Mouse (Mus musculus) ovary, adult 18-20 months (tissue): ENCODE measurements around the gene 1700067K01Rik.
A peak's percentile ranks its signal among the peaks of the same experiment; 100 is the strongest.

Experiments used
- DNase-seq: peaks from one replicate; pipeline ENCODE4 v3.0.0; 2022; ENCODE audit warnings: low spot score, mixed read lengths

Gene 1700067K01Rik

DNA sequence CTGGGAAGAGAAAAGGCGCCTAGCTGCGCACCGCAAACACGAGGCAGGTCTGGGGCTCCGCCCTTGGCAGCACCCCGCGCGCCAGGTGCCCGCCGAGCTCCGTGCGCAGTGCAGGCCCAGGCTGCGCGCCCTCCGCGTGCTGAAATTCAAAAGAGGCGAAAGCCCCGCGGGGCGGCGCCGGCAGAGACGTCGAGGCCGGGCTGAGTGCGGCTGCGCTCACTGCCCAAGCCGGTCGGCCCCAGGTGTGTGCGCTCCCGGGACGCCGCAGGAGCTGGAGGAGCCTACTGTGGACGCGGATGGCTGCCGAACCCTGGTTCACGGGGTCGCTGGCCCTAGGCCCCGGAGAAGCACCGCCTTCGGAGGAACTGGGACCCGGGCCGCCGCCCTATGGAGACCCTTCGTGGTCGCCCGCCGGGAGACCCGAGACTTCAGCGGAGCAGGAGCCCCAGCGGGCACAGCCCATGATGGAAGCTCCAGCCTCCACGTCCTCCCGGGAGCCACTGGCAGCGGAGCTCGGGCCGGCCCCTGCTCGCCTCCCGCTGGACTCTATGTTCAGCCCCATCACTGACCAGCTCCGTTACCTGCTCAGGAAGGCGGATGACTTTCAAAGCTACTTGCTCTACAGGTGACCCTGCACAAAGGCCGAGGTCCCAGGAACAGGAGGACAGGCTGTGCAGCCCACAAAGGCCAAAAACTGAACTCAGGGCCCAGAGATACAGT lies at the start of gene 1700067K01Rik:
Gene 1700067K01Rik, plus strand, starts transcription at position 222 of the 720 bp plus-strand sequence.
- DNase-seq = no peak

GRCm38 (mm10) chr8:83954749-83955105 lies 46.6 kb upstream of the 1700067K01Rik start:
- DNase-seq = no peak

DNA sequence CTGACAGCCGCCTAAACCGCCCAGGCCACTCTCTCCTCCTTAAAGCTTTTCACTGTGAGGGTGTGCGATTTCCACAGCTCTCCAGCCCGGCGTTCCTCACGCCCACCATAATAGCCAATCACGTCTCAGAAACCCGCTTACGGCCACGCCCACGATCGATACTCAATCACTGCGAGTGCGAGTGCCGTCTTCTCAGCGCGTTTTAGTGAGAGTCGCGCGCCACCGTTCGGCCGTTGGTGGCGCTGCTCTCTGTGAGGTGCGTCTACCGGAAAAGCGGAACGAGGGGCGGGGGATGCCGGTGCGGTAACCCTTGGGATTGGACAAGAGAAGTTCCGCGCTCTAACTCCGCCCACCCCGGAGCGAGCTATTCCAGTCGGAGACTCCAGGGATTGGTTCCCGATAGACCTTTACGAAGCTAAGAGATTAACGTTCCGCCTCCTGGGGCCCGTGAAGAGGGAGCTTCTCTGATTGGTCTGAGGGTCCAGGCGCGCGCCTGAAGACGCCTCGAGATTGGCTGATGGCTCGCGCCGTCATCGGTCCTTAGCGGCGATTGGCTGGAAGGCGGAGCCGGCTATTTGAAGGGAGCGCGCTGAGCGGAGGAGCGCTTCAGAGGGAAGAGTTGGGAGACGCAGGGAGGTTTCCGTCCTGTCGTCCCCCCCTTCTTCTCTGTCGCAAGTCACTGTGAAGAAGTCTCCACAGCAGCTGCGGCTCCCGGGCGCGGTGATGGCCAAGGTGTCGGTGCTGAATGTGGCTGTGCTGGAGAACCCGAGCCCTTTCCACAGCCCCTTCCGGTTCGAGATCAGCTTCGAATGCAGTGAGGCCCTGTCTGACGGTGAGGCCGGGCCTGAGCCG lies 46.0 kb upstream of the 1700067K01Rik start, which contains the start of the genes Gm10644 and Asf1b:
Gene Gm10644, minus strand, starts transcription at position 100 of the 852 bp plus-strand sequence.
Gene Asf1b, plus strand, starts transcription at position 402 of the 852 bp plus-strand sequence.
- DNase-seq = peak; percentile 99

DNA sequence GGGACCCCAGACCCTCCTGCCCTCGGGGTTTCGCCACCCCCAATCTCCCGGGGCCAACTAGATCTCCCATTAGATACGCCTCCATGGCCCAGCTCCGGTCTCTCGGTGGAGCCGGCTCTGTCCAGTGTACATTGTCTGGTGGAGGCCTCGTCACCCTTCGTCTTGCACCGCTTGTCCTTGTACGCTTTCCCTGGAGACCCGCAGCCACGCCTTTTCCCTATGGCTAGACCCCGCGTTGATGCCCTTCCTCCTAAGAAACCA lies 45.4 kb upstream of the 1700067K01Rik start:
- no peak for DNase-seq

GRCm38 (mm10) chr8:83956789-83957188 lies 44.5 kb upstream of the 1700067K01Rik start:
- DNase-seq = no peak

GRCm38 (mm10) chr8:83964015-83964765 lies 37.1 kb upstream of the 1700067K01Rik start:
- DNase-seq = peak; percentile 53

- no peak for DNase-seq
These were observed 33.6 kb upstream of the 1700067K01Rik start for GRCm38 (mm10) chr8:83967701-83968100.

DNA sequence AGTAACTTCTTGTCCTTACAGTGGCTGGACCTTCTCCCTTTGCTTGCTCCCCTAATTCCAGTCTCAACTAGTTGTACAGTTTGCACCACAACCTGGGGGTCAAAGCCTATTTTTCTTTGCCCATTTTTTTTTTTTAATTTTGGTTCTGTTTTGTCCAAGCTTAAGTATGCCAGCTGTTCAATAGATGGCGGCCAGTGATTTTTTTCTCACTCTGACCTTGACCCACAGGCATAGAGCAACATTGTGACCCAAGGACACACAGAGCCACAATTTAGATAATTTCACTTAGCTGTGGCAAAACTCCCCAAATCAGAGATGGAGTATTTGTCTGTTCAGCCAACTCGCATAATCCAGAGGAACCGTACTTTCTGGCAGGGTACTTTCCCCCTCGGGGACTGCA lies 30.2 kb upstream of the 1700067K01Rik start:
- no peak for DNase-seq

- no peak for DNase-seq
These were observed 29.6 kb upstream of the 1700067K01Rik start for GRCm38 (mm10) chr8:83971661-83972060.

GRCm38 (mm10) chr8:83972150-83973120 lies 28.9 kb upstream of the 1700067K01Rik start, which contains the start of gene Prkaca:
Prkaca (plus strand) TSS chr8:83972993.
- DNase-seq = peak; percentile 99

DNA sequence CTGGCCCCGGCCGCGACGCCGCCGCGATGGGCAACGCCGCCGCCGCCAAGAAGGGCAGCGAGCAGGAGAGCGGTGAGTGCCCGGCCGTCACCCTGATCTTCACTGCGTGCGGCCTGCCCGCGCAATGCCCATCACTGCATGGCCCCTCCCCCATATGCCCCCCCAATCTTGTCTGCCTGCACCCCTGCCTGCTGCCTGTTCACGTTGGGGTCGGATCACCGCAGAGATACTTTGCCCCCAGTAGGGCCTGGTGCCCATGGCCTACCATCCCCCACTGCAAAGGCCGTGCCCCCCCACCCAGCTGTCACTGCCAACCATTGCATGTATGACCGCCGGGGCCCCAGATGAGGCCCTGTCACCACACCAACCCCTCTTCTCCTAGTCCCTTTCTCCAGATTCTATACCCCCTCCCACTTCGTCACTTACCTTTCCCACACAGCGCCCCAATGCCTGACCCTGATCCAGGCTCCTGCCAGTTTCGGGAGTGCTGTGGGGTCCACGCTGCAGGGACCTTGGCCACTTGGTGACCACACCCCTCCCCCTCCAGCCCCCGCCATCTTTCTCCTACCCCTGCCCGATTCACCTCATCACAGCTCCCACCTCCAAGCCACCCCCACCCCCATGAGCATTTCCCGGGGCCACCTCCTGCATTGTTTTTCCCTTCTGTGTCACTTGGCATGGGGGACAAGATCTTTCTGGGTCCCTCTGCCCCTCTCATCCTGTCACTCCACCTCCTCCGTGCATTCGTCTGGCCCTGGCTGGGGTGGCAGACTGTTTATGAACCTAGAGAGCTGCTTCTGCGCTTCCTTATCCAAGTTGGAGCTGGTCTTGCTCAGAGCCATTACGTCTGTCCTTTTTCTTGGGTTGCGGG lies 27.9 kb upstream of the 1700067K01Rik start:
- no peak for DNase-seq

- DNase-seq = no peak
These were observed 26.8 kb upstream of the 1700067K01Rik start for GRCm38 (mm10) chr8:83974521-83974920.

- DNase-seq = no peak
These were observed 25.1 kb upstream of the 1700067K01Rik start for GRCm38 (mm10) chr8:83976101-83976630.

- DNase-seq = no peak
These were observed 24.4 kb upstream of the 1700067K01Rik start for GRCm38 (mm10) chr8:83976779-83977350.

GRCm38 (mm10) chr8:83977646-83978045 lies 23.7 kb upstream of the 1700067K01Rik start:
- DNase-seq = no peak

DNA sequence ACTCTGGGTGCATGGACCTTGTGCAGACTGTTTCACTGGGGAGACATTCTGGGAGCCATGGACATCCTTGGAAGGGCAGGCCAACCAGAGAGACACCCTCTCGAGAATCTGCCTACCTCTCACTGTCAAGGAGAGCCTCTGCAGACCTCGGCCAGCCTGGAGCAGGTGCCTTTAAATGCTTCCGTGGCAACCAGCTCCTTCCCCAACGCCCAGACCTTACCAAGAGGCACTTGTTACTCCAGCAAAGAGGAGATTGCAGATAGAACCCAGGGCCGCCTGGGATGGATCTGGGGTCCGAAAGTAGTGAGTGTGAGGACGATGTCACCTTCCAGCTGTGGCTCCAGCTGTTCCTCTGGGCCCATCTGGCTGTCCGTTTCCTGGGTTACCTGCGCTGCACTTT lies 23.1 kb upstream of the 1700067K01Rik start:
- no peak for DNase-seq

DNA sequence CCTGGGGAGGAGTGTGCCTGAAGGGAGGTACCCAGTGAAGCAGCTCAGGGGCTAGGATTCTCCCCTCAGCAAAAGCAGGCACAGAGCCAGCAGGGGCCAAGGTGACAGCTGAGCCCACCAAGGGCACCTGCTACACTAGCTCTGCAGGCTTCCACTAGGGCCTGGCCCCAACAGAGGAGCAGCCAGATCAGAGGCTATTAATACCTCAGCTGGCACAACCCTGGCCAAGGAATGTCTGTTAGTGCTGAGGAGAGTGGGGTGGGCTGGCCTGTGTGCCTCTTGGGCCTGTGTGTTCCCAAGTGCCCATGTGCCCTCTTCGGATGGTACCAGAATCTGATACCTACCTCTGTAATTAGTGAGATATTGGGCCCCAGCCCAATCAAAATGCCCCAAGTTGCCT lies 21.1 kb upstream of the 1700067K01Rik start:
- DNase-seq = no peak

- no peak for DNase-seq
These were observed 20.5 kb upstream of the 1700067K01Rik start for GRCm38 (mm10) chr8:83980845-83981244.

- no peak for DNase-seq
These were observed 19.8 kb upstream of the 1700067K01Rik start for GRCm38 (mm10) chr8:83981533-83981932.

- no peak for DNase-seq
These were observed 18.9 kb upstream of the 1700067K01Rik start for GRCm38 (mm10) chr8:83982449-83982848.
